Mouse (Mus musculus): Measurements from ENCODE around the gene Serpinb6d.

Gene Serpinb6d

DNA sequence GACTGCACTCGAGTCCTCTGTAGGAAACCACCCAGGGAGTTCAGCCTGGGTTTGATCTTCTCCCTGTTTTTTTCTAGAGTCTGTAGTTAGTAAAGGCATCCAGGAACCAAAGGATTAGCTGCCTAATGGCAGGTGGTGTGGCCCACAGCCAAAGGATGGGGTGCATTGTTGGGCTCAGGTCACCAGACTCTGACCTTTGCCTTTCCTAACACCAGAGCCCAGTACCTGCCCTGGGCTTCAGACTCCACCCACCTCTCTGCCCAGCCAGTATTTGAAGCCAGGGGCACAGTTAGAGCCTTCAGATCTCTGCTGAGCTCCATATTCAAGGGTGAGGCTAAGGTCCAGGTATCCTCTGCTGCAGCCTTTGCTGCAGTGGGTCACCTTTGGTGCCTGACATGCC, at the start of gene Serpinb6d:
TSS of gene Serpinb6d (plus strand) at position 301 of the 400 bp plus-strand sequence.
- no peak for DNase-seq

DNA sequence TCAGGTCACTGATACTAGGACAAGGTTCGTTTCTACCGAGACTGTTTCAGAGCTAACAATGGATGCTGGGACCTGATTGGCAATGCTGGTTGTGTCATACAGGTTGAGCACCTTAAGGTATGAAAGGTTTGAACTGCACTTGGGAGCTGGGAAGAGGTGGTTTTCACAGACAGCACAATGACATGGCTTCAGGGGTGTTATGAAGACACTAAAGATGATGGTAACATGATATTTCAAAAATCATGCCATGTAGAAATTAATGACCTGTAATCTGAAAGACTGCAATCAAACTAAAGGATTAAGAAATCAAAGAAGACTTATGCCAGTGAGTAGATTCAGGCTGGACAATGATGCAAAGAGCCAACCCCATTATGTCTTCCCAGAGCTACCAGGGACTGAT, 38.3 kb upstream of the Serpinb6d start:
- no peak for DNase-seq

DNA sequence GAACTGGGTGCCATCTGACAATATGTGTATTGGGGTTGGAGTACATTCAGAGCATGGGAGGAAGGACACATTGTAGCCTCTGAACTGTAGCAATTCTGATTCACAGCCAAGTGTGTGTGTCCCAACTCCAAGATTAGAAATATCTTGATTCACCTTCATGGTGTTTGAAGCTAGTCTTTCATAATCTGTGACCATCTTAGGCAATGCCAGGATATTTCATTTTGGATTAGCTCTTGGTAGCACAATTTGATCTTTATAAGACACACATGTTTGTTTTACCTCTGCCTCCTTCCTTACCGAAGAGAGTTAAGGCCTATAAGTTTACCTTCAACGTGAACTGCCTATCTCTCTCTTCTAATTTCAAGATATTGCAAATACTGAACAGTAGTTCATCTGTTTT, 18.7 kb upstream of the Serpinb6d start:
- DNase-seq = no peak

DNA sequence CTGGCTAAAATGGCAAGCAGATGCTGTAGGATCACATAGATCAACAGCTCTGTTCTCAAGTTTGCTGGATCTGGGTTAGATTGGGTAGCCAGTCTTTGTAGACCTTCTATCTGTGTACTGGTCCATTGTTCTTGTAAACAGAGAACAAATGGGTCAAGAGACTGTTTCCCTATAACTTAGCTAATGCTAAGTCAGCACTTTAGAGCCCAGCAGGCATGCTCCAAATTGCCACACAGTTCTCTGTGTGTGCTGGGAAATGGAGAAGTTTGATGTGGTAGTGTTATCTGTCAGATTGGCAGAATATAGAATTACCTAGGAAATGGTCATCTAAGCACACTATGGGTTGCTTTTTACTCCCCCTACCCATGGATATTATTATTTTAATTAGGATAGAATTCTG, 1.3 kb downstream of the Serpinb6d start:
- no peak for DNase-seq

DNA sequence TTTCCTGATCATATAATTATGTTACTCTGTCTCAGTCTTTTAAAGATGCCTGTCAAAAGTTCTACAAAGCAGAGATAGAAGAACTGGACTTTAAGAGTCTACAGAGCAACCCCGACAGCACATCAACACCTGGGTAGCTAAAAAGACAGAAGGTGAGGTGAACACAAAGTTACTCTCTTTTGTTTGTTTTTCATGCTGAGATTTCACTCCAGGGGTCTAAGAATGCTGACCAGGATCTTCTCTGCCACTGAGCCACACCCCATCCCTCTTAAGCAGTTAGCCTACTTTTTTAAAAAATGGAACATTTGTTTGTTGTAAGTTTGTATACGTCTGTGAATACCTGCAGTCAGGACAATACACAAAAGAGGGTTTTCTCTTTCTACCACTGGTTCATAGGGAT, 59.1 kb downstream of the Serpinb6d start:
- no peak for DNase-seq
